Mouse (Mus musculus) hindlimb bud, embryonic 11.5 days (tissue): ENCODE data around the gene Pemt.
A peak's percentile ranks its signal among the peaks of the same experiment; 100 is the strongest.

Experiments used
- DNase-seq: peaks from one replicate; pipeline ENCODE4 v3.0.0-alpha.2; 2012; ENCODE audit warnings: low read depth, low spot score; ENCODE audit errors: extremely low spot score

Pemt gene

GRCm38 (mm10) chr11:60057987-60058386, 11.7 kb upstream of the Pemt start:
- no peak for DNase-seq

GRCm38 (mm10) chr11:60056520-60056919, 10.2 kb upstream of the Pemt start:
- DNase-seq: no peak

GRCm38 (mm10) chr11:60048841-60049240, 2.6 kb upstream of the Pemt start:
- no peak for DNase-seq

GRCm38 (mm10) chr11:60045676-60046057, 622 bp downstream of the Pemt start:
- DNase-seq: no peak

- DNase-seq: no peak
Observed at GRCm38 (mm10) chr11:60044777-60045176, 1.5 kb downstream of the Pemt start.

- DNase-seq: no peak
Observed at GRCm38 (mm10) chr11:60042277-60042676, 4.0 kb downstream of the Pemt start.

GRCm38 (mm10) chr11:60036537-60037220, 9.6 kb downstream of the Pemt start:
- DNase-seq: no peak

GRCm38 (mm10) chr11:60034911-60035400, 11.3 kb downstream of the Pemt start:
- DNase-seq: no peak

- no peak for DNase-seq
Observed at GRCm38 (mm10) chr11:60034293-60034692, 12.0 kb downstream of the Pemt start.

GRCm38 (mm10) chr11:60032586-60033430, 13.5 kb downstream of the Pemt start:
- no peak for DNase-seq

GRCm38 (mm10) chr11:60030747-60031331, 15.4 kb downstream of the Pemt start:
- DNase-seq: no peak

- no peak for DNase-seq
Observed at GRCm38 (mm10) chr11:60029976-60030375, 16.3 kb downstream of the Pemt start.

GRCm38 (mm10) chr11:60027913-60028875, 18.1 kb downstream of the Pemt start:
- no peak for DNase-seq

- peak; percentile 53 for DNase-seq
Observed at GRCm38 (mm10) chr11:60027272-60027671, 19.0 kb downstream of the Pemt start.

- no peak for DNase-seq
Observed at GRCm38 (mm10) chr11:60026166-60026565, 20.1 kb downstream of the Pemt start.

GRCm38 (mm10) chr11:60021201-60021600, 25.1 kb downstream of the Pemt start:
- DNase-seq: no peak

- DNase-seq: no peak
Observed at GRCm38 (mm10) chr11:60016726-60017125, 29.6 kb downstream of the Pemt start.

- DNase-seq: no peak
Observed at GRCm38 (mm10) chr11:60011516-60011915, 34.8 kb downstream of the Pemt start.

- no peak for DNase-seq
Observed at GRCm38 (mm10) chr11:60009451-60009850, 36.8 kb downstream of the Pemt start.

GRCm38 (mm10) chr11:60005866-60006265, 40.4 kb downstream of the Pemt start:
- no peak for DNase-seq

- DNase-seq: no peak
Observed at GRCm38 (mm10) chr11:60004716-60005115, 41.6 kb downstream of the Pemt start.
